Mouse (Mus musculus): ENCODE data around the gene Tmem184b.
A peak's percentile ranks its signal among the peaks of the same experiment; 100 is the strongest.

Gene Tmem184b

DNA sequence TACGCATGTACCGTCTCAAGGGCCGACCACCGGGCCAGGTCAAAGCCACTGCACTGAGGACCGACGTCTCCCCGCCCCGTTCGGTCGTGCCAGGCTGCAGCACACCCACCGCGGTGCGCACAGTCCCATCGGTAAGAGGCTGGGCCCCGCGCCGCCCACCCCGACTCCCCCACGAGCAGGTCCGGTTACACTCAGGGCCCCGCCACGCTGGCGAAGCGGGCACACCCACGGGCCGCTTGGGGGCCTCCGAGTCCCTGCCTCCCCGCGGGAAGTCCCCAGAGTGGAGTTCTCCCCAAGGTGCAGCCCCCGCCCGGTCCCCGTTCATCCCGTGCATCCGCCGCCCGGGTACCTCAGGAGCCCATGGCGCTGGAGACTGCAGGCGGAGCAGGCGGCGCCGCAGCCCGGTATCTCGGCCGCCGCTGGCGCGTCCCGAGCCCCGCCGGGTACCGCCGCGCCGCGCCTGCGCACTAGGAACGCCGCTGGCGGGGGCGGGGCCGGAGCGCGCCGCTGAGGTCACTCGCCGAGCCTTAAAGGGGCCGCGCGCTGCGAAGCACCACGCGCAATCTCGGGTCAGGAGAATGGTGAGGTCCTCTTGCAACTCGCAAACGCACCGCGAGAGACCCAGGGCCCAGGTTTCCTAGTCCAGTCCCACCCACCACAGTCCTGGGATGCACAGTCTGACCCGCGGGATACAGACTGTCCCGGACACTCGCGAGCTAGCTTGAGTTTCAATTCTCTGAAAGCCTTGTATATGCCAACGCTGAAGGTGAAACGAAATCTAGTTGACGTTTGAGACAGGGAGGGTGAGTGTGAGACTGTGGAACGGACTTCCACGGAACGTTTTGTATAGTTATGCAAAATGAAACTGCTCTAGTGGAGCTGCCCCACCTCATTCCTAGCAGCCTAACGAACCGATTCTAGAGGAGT, at the start of gene Tmem184b:
Gene Tmem184b, minus strand, starts transcription at position 734 of the 927 bp plus-strand sequence.
- DNase-seq, result peak; percentile 94

DNA sequence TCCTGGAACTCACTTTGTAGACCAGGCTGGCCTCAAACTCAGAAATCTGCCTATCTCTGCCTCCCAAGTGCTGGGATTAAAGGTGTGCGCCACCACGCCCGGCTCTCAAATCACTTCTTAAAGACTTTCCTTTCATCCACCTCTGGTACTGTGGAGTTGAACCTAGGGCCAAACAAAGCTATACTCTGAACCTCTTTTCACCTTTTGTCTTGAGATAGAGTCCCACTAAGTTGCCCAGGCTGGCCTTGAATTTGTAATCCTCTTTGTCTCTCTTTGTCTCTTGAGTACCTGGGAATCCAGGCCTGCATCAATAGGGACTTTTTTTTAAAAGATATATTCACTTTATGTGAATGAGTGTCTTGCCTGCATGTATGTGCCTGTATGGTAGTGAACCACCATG, 44.7 kb upstream of the Tmem184b start:
- no peak for DNase-seq

DNA sequence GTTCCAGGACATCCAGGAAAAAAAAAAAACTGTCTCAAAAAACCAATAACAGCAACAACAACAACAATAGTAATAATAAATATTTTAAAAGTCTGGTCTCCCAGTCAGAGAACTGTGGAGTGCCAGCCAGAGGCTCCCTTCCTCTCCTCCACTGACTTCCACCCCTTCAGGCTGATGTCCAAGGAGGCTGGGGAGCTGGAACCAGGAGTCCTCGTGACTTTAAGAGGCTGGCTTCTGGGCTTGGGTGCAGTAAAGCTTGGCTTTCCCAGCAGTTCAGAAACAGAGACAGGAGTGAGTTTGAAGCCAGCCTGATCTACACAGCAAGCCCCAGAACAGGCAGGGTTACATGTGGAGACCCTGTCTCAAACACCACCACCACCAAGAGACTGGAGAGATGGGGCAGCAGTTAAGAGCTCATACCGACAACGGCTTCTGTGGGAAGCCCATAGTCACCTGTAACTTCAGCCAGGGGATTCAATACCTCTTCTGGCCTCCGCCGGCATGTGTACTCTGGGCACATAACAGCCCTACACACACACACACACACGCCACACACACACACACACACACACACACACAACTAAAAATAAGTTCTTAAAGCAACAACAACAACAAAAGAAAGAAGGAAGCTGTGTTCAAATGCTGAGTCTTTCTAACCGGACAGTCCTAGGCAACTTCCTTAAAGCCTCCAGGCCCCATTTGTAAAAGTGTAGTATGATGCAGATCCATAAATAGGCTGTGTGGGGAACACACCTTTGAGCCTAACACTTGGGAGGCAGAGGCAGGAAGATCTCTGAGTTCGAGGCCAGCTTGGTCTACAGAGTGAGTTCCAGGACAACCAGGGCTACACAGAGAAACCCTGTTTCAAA, 42.7 kb upstream of the Tmem184b start:
- DNase-seq, result no peak

DNA sequence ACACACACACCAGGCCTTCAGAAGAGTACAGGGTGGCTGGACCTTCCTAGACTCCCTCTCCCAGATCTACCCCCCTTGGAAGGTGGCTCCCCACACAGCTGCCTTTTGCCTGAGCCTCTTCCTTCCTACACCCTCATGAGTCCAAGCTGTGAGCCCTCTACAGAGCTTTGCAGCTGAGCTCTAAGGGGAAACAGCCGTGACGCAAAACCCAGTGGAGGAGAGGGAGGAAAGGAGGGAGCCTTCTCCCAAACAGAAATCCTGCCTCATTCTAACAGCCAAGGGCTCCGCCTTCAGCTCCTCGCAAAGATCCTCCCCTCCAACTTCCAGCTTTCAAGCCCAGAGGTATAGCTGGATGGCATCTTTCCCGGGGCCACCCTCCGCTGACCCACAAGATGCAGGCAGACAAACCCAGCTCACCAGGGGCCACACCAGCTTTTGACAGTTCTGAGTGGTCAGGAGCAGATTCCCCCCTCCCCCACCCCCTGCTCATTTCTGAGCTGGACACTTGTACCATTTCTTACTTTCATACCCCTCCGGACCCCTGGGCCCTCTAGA, 40.6 kb upstream of the Tmem184b start:
- no peak for DNase-seq

DNA sequence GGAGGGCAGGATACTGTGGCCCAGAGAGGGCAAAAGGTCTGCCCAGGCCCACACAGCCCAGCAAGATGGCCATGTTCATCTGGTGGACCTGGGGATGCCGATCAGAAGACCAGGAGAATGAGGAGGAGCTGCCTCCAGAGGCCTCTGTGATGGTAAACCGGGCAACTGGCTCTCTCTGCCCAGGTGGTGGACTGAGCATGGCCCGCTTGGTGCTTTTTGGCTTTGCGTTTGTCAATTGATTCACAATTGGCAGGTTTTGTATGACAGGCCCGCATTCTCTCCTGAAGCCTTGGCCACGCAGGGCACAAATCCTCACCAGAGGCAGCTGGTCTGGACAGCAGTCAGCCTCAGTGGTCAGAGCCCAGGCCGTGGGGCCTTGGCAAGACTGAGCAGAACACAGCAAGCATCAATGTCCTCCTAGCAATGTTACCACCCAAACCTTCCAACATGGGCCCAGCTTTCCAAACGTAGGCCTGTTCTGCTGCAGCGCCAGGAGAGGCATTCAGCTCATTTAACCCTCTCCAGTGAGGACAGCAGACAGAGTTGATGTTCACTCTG, 39.7 kb upstream of the Tmem184b start:
- DNase-seq, result no peak

DNA sequence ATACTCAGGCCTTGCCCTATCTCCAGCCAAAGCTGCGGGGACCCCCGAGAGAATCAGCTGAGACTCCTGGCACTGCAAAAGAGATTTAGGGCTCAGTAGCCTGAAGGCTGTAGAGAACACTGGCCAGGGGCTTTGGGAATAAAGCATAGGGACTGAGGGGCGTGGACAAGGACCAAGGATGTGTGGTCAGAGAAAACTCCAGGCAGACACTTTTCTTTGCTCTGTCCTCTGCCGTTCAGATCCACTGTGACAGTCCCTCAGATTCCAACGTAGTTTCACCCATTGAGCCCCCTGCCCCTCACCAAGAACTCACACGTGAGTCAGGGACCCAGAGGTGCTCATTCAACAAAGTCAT, 38.9 kb upstream of the Tmem184b start:
- no peak for DNase-seq

DNA sequence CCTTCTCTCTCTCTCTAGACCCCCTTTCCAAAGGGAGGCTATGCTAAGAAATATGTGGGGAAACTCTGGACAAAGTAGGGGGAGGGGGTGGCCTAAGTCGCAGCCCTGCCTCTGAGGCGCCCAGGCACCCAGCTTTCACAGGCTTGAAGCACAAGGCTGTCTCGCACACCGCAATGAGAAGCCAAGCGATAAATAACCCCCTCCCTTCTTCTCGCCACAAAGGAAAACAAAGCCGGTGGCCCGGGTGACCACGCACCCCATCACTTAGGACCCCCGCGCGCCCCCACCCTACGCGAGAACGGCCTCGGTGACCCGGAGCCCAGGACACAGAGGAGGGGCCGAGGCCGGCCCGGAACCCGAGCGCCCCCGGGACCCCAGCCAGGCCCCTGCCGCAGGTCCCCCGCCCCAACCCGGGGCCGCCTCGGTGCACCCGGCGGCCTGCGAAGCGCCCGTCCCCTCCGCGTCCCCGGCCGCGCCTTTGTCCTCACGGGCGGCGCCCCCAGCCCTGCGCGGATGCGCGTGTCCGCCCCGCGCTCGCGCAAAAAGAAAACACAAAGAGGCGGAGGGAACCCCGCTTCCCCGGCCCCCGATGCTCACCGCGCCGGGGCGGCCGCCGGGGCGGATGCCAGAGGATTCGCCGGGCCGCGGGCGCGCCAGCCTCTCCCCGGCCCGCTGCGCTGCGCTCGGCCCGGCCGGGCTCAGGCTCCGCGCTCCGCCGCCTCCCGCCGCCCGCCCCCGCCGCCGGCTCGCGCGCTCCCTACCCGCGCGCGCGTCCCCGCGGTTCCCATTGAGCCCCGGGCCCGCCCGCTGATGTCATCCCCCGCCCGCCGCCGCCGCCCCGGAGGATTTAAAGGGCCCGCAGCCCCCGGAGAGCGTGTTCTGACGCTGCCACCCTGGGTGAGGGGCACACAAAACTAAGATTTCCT, 38.2 kb upstream of the Tmem184b start:
- DNase-seq, result peak; percentile 91

DNA sequence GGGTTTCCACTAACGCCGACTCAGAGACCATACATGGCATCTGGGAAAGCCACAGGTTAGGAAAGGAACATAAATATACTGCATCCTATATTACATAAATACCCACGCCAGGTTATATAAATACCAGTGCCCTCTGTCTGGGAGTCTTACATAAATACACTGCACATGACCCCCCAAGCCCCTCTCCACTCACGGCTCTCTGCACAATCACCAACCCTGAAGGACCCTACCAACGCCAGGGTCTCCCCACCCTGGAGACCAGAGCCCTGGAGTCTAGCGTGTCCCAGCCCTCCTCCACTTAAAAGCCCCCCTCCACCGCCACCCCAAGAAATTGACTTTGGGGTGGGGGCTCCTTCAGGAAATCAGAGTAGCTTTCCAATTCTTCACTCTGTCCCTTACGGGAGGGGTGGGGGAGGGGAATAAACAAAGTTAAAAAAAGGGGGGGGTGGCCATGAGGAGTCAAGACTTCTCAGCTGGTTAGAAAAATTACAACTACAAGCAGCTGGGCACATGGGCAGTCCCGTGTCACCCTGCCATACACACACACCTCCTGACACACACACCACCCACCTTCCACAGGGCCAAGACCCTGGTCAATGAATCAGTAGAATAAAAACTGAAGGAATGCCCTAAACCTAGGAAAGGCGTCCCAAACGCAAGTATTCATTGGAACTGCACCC, 37.4 kb upstream of the Tmem184b start:
- DNase-seq, result peak; percentile 24

DNA sequence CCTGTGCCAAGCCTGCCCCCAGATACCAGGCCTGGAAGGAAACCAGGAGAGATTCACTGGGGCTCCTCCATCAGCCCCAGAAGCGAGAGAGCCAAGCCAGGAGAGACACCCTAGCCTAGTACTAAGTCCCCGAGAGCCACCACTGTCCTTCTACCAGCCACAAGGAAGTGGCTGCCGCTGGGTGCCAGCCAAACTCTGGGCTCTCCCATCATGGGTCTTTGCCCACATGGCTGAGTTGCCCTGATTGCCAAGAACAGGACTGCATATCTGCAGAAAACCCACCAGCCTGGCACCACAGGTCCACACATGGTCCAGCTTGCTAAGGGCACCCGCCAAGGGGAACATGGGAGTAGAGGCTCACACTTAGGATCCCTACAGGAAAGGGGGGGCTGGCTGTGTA, 36.9 kb upstream of the Tmem184b start:
- no peak for DNase-seq

DNA sequence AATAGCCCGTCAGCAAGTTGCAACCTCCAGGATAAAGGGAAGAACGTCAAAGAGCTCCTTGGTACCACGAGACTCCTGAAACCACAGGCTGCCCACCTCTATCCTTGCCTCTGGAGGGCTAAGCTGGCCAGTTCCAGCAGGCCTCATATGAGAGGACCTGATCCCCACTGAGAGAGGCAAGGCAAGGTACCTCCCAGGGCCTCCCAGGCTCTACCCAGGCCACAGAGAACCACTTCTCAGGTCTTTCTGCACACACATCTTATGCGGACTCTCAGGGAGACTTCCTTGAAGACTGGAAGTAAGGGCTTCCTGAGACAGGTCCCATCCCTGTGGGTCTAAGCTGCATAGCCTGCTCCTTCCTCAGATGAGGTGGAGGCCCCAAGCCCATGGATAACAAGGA, 36.0 kb upstream of the Tmem184b start:
- DNase-seq, result no peak

DNA sequence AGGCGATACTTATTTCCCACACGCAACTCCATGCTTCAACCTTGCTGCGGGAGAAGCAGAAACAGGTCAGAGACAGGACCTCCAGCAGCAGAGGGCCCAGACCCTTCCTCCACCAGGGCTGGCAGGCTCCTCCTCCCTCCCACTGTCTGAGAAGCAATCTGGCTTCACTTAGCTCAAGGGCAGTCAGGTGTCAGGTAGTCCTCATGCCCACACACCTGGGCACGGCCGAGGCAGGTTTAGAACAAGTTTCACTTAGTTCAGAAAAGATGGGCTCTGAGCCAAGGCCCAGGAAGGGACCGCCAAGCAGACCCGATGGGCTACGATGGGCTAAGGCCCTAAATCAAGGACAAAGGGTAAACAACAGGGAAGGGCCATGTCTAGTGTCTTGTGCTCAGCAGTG, 35.4 kb upstream of the Tmem184b start:
- DNase-seq, result no peak

DNA sequence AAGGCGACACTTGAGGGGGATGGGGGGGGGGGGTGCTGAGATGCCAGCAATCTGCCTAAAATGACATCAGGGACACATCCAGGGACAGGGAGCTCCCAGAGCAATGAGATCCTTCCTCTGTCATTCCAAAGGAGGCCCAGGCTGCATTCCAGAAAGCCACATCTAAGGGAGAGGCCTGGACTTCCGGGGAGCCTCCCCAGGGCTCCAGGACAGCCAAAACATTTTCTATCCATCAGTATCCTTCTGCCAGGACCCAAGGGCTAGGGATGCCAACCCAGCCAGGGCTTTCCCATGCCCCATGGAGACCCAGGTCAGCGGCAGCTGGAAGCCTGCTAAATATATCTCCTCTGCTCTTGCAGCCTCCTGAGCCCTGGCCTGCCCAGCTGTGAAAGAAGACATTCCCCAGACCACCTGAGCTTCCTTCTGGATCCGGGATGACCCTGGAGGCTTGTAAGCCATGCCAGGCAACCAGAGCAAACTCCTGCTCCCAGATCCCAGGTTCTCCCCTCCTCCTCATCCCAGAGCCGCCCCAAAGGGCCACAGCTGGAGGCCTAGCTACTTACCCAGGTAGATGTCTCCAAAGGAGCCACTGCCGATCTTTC, 34.9 kb upstream of the Tmem184b start:
- DNase-seq, result no peak

DNA sequence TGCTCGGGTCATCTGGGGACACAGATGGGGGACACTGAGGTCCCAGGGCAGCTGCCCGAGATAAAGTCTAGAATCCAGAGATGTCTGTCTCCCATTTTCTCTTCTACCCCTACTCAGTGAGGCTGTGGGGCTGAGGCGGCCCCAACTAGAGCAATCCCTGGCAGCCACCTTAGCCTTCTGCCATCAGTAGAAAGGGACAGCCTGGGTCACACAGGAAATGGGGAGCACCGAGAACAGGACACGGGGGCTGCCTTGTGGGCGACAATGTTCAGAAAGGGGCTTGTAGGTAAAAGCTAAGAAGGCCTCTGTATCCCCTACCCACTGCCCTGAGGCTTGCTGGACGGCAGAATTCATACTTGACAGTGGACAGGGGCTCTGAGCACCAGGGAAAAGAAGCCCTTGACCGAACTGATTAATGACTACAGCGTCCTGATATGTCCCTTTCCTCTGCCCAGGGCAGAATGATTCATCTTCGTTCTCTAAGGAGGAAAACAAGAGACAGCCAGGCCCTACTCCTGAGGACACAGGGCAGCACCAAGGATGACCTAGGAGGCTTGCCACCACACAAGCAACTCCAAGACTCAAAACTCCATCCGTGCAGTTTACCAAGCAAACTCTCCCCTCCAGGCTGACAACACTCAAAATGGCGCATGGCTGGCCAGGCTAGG, 34.3 kb upstream of the Tmem184b start:
- DNase-seq, result no peak

DNA sequence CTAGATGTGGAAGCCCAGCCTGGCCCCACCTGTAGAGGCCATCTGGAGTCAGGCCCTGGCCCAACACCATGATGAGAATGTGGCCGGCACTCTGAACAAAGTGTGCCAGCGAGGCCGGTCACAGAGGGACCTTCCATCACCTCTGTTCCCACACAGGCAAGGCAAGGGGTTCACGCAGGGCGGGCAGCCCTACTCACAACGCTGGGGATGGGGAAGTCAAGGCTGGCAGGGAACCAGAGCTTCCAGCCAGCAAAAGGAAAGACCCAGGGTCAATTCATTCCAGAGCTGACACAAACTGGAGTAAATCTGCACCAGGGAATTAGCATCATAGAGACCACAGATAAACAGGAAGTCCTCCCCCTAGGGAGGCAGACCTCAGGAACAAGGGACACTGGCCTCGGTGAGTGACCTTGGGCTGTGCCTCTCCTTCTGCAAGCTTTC, 33.1 kb upstream of the Tmem184b start:
- no peak for DNase-seq

DNA sequence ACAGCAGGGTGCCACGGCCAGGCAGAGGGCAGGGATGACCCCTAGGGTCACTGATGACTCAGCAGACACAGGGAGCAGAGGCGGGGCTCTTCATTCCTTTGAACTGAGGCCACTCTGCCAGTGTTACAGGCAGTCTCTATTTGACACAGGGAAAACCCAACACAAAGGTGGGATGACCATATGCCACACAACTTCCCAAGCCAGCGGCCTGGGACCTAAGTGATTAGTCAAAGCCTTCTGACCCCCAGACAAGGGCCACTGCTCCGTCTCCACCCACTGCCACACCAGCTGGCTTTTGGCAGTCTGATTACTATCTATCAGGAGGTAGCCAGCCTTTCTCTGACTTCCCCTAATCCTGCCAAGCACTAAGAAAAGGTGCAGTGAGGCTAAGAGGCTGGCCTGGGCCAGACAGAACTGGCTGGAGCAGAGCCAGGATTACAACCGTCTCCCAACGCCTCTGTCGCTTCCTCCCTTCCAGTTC, 31.9 kb upstream of the Tmem184b start:
- DNase-seq, result no peak

DNA sequence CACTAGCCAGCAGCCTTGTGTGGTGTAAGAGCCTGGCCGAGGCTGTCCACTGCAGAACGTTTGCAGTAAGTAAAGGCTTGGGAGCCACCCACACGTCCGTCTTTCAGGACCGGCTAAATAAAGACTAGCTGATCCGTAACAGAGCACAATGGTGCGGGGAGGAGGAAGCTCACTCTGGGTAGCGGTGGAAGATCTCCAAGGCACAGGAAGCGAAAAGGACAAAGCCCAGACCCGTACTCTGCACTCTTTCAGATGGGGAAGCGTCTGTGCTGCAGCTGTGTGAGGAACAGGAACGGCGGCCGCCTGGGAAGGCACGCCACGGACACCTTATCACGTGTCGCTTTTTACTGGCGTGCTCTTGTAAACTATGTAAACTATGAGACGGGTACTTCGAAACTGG, 29.5 kb upstream of the Tmem184b start:
- DNase-seq, result no peak

DNA sequence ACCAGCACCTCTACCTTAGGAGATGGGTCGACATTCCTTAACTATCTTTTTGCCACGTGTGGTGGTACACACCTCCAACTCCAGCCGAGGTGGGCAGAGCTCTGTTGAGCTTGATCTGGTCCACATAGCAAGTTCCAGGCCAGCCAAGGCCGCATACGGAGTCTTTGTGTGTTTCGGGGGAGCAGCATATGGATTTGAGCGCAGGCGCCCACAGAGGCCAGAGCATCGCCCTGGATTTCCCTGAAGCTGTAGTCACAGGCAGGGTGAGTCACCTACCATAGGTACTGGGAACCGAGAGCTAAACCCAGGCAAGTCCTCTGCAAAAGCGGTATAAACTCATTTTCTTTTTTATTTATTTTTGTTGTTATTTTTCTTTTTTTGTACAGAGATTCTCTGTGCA, 29.0 kb upstream of the Tmem184b start:
- DNase-seq, result no peak

DNA sequence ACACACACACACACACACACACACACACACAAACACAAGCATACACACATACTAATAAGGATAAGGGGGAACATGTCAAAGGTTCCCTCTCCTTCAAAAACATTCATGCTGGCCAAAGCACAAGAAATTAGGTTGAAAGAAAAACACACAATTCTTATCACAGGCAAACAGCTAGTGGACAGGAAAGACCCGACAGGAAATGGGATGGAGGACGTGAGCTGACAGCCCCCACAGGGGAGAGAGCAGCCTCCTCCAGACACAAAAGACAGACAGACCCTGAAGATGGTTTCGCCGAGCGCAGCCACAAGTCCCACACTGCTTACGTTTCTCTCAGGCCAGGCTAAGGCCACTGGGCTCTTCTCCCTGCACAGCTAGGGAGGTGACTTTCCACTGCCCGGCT, 28.6 kb upstream of the Tmem184b start:
- DNase-seq, result no peak

DNA sequence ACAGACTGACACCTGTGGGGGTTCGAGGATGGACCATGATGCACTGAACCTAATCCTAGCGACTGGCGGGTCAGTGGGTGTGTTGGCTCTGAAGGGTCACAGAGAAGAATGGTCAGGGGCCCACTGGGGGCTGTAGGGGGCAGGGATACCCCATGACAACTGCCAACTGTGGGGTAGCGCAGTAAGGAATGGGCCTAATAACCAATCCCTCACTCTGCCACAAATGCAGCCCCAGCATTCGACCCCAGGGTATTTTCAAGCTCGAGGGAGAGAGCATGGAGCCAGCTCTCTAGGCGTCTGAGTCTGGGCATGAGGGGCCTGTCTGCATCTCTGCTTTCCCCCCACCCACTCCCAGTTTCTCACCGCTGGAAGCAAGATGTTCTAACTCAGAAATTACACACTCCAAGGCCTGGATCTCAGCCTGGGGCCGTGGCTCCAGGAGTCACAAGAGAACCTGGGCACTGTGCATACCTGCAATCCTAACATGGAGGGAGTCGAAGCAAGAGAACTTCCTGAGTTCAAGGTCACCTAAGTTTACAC, 27.2 kb upstream of the Tmem184b start:
- no peak for DNase-seq

DNA sequence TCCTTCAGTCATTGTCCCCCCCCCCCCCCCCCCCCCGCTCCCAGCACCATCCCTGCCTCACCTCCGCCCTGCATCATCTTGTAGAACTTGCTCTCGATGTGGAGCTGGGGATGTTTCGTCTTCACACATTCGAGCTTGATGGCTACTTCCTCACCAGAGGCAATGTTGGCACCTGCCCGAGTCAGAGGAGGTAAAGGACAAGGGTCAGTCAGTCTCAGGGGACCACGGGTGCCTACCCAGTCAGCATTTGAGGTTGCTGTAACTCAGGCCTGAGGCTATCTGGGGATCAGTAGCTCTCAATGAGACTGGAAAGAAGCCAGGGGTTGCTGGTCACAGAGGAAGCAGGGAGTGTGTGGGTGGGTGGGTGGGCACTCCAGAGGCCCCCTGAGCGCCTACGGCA, 26.6 kb upstream of the Tmem184b start:
- no peak for DNase-seq
